Mouse (Mus musculus) E14TG2a.4 (cell line): Measurements from ENCODE around the gene Zfand4.

ENCODE experiments used
- CTCF ChIP-seq: conservative IDR thresholded peaks from 2 replicates; pipeline ENCODE4 v1.5.1; 2014; ENCODE audit warnings: low read length
- POU5F1 ChIP-seq: IDR thresholded peaks from 2 replicates; pipeline ENCODE4 v1.6.1; 2014; ENCODE audit warnings: low read length, borderline replicate concordance

GRCm38 (mm10) chr6:116267110-116267423 is 3.0 kb downstream of the Zfand4 start:
- TF ChIP-seq CTCF (no peak), POU5F1 (no peak)
